Mouse (Mus musculus): Measurements from ENCODE around the gene Il1b. TPM values are rescaled to one million over a fixed set of nuclear protein-coding genes. Genes with fewer than 3 reads are reported as not detected.

The Il1b gene
- polyA plus RNA-seq, 1 experiment from 2014 or later = not detected

DNA sequence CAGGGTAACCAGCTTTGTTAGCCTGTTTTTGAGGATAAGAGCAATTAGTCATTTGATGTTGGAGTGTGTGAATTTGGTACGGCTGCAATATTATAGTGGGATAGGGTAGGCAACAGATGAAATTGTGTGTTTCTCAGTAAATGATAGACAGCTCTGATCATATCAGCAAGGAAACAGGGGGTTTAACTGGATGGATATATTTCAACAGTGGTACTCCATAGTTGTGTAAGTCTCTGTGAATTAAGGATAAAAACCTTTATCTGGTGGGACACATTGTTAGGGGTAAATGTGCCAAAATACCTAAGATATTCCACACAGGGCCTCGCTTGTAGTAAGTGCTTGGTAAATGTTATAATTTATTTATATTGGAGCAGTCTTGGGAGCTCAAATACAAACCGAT is 31.4 kb upstream of the Il1b start:
- 65% methylated on average over 3 of the region's 3 CpGs for WGBS
- no peak for ATAC-seq (ENCODE audit: low read depth)
- no peaks in the 10 kb centered on the region for H3K27me3 ChIP-seq (ENCODE audit: control insufficient read depth, insufficient read depth, low read depth, low read length)
- no peak overlapping the region for H3K27ac ChIP-seq (ENCODE audit: low read length)
- H3K9ac ChIP-seq (ENCODE audit: low read length) = no peak overlapping the region
- H3K36me3 ChIP-seq (ENCODE audit: control insufficient read depth, insufficient read depth, low read length) = no peaks in the 10 kb centered on the region
- H3K9me3 ChIP-seq (ENCODE audit: control insufficient read depth, low read length) = no peaks in the 10 kb centered on the region
- no peaks in the 10 kb centered on the region for H3K4me1 ChIP-seq (replicated peaks; ENCODE audit: control insufficient read depth, insufficient read depth, low read length)
- H3K4me3 ChIP-seq (ENCODE audit: low read length) = no peak overlapping the region
- no peak overlapping the region for H3K4me2 ChIP-seq (ENCODE audit: low read depth, low read length)

DNA sequence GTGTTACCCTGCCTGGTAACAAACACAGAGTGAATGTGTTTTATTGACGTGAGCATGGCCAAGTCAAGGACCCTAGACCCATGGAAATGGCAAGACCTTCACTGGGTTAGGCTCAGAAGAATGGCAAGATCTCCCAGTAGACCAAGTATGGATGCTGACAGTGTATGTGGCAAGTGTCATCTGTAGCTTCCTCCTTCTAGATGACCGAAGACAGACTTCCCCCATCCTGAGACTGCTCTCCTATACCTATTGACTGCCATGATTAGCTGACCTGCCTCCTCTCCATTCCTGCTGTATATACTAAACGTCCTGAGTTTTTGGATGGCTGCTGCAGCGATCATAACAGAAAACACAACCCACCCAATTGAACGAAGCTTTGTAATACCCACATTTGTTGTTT is 30.9 kb upstream of the Il1b start:
- no peaks in the 10 kb centered on the region for H3K9me3 ChIP-seq (ENCODE audit: control insufficient read depth, low read length)
- H3K27me3 ChIP-seq (ENCODE audit: control insufficient read depth, insufficient read depth, low read depth, low read length) = no peaks in the 10 kb centered on the region
- H3K4me3 ChIP-seq (ENCODE audit: low read length) = no peak overlapping the region
- no peaks in the 10 kb centered on the region for H3K36me3 ChIP-seq (ENCODE audit: control insufficient read depth, insufficient read depth, low read length)
- WGBS = 83% methylated on average over 5 of the region's 5 CpGs
- no peak overlapping the region for H3K4me2 ChIP-seq (ENCODE audit: low read depth, low read length)
- ATAC-seq (ENCODE audit: low read depth) = no peak
- H3K27ac ChIP-seq (ENCODE audit: low read length) = no peak overlapping the region
- no peaks in the 10 kb centered on the region for H3K4me1 ChIP-seq (replicated peaks; ENCODE audit: control insufficient read depth, insufficient read depth, low read length)
- no peak overlapping the region for H3K9ac ChIP-seq (ENCODE audit: low read length)

GRCm38 (mm10) chr2:129398176-129398575 is 27.2 kb upstream of the Il1b start:
- H3K27me3 ChIP-seq (ENCODE audit: control insufficient read depth, insufficient read depth, low read depth, low read length) = no peaks in the 10 kb centered on the region
- no peaks in the 10 kb centered on the region for H3K36me3 ChIP-seq (ENCODE audit: control insufficient read depth, insufficient read depth, low read length)
- H3K4me1 ChIP-seq (replicated peaks; ENCODE audit: control insufficient read depth, insufficient read depth, low read length) = no peaks in the 10 kb centered on the region
- H3K4me3 ChIP-seq (ENCODE audit: low read length) = no peak overlapping the region
- H3K9ac ChIP-seq (ENCODE audit: low read length) = no peak overlapping the region
- no peak overlapping the region for H3K27ac ChIP-seq (ENCODE audit: low read length)
- no peak for ATAC-seq (ENCODE audit: low read depth)
- H3K4me2 ChIP-seq (ENCODE audit: low read depth, low read length) = no peak overlapping the region
- H3K9me3 ChIP-seq (ENCODE audit: control insufficient read depth, low read length) = no peaks in the 10 kb centered on the region
- 75% methylated on average over 3 of the region's 3 CpGs for WGBS

- no peak overlapping the region for H3K4me2 ChIP-seq (ENCODE audit: low read depth, low read length)
- H3K9me3 ChIP-seq (ENCODE audit: control insufficient read depth, low read length) = no peaks in the 10 kb centered on the region
- no peak overlapping the region for H3K4me3 ChIP-seq (ENCODE audit: low read length)
- no peak overlapping the region for H3K27ac ChIP-seq (ENCODE audit: low read length)
- no peaks in the 10 kb centered on the region for H3K36me3 ChIP-seq (ENCODE audit: control insufficient read depth, insufficient read depth, low read length)
- 23% methylated on average over 6 of the region's 6 CpGs for WGBS
- no peak for ATAC-seq (ENCODE audit: low read depth)
- no peak overlapping the region for H3K9ac ChIP-seq (ENCODE audit: low read length)
- no peaks in the 10 kb centered on the region for H3K27me3 ChIP-seq (ENCODE audit: control insufficient read depth, insufficient read depth, low read depth, low read length)
- no peaks in the 10 kb centered on the region for H3K4me1 ChIP-seq (replicated peaks; ENCODE audit: control insufficient read depth, insufficient read depth, low read length)
Measured at GRCm38 (mm10) chr2:129393524-129393923, 22.6 kb upstream of the Il1b start.

DNA sequence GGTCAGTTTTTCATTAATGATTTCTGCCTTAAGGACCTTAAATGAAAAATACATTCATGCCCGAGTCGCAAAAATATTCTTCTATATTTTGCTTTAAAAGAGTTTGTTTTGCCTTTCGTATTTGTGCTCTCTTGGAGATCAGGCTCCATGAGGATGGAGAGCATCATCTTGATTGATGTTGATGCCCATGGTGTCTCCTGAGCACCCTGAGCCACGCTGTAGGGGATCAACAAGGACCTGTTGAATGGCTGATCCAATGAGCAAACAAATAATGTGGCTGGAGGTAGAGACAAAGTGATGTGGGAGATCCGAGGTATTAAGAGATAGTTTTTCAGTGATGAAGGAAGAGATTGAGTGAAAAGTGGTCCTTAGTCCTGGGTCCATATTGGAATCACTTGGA is 19.2 kb upstream of the Il1b start:
- Histone ChIP-seq H3K27ac (ENCODE audit: low read length) (no peak overlapping the region), H3K9me3 (ENCODE audit: control insufficient read depth, low read length) (no peaks in the 10 kb centered on the region), H3K27me3 (ENCODE audit: control insufficient read depth, insufficient read depth, low read depth, low read length) (no peaks in the 10 kb centered on the region), H3K4me1 (replicated peaks; ENCODE audit: control insufficient read depth, insufficient read depth, low read length) (no peaks in the 10 kb centered on the region), H3K4me3 (ENCODE audit: low read length) (no peak overlapping the region), H3K9ac (ENCODE audit: low read length) (no peak overlapping the region), H3K36me3 (ENCODE audit: control insufficient read depth, insufficient read depth, low read length) (no peaks in the 10 kb centered on the region), H3K4me2 (ENCODE audit: low read depth, low read length) (no peak overlapping the region)
- no peak for ATAC-seq (ENCODE audit: low read depth)
- 72% methylated on average over 5 of the region's 5 CpGs for WGBS

DNA sequence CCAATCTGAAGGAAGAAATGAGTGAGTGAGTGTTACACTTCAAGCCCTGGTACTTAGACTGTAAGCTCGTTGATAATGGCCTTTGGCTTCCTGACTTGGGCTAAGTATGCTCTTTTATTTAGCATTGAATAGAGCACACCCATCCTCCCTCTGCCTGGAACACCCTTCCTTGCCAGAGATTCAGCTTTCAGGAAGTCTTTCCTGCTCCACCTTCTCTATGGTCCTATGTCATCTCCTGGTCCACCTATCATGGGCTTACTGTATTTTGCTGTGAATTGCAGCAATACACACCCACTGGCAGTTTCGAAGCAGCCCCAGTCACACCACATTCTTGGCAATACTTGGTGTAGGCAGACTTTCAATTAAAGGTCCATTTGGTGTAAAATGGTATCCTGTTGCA is 18.4 kb upstream of the Il1b start:
- no peaks in the 10 kb centered on the region for H3K36me3 ChIP-seq (ENCODE audit: control insufficient read depth, insufficient read depth, low read length)
- no peak overlapping the region for H3K4me2 ChIP-seq (ENCODE audit: low read depth, low read length)
- H3K4me3 ChIP-seq (ENCODE audit: low read length) = no peak overlapping the region
- no peaks in the 10 kb centered on the region for H3K27me3 ChIP-seq (ENCODE audit: control insufficient read depth, insufficient read depth, low read depth, low read length)
- H3K9ac ChIP-seq (ENCODE audit: low read length) = no peak overlapping the region
- no peak for ATAC-seq (ENCODE audit: low read depth)
- 69% methylated on average over 2 of the region's 2 CpGs for WGBS
- H3K4me1 ChIP-seq (replicated peaks; ENCODE audit: control insufficient read depth, insufficient read depth, low read length) = no peaks in the 10 kb centered on the region
- H3K27ac ChIP-seq (ENCODE audit: low read length) = no peak overlapping the region
- H3K9me3 ChIP-seq (ENCODE audit: control insufficient read depth, low read length) = no peaks in the 10 kb centered on the region

- H3K27ac ChIP-seq (ENCODE audit: low read length) = no peak overlapping the region
- no peak overlapping the region for H3K9ac ChIP-seq (ENCODE audit: low read length)
- no peak overlapping the region for H3K4me3 ChIP-seq (ENCODE audit: low read length)
- H3K4me1 ChIP-seq (replicated peaks; ENCODE audit: control insufficient read depth, insufficient read depth, low read length) = no peaks in the 10 kb centered on the region
- no peaks in the 10 kb centered on the region for H3K36me3 ChIP-seq (ENCODE audit: control insufficient read depth, insufficient read depth, low read length)
- ATAC-seq (ENCODE audit: low read depth) = no peak
- no peaks in the 10 kb centered on the region for H3K27me3 ChIP-seq (ENCODE audit: control insufficient read depth, insufficient read depth, low read depth, low read length)
- no peaks in the 10 kb centered on the region for H3K9me3 ChIP-seq (ENCODE audit: control insufficient read depth, low read length)
- H3K4me2 ChIP-seq (ENCODE audit: low read depth, low read length) = no peak overlapping the region
- WGBS = 82% methylated on average over 3 of the region's 3 CpGs
Measured at GRCm38 (mm10) chr2:129385331-129385730, 14.4 kb upstream of the Il1b start.

DNA sequence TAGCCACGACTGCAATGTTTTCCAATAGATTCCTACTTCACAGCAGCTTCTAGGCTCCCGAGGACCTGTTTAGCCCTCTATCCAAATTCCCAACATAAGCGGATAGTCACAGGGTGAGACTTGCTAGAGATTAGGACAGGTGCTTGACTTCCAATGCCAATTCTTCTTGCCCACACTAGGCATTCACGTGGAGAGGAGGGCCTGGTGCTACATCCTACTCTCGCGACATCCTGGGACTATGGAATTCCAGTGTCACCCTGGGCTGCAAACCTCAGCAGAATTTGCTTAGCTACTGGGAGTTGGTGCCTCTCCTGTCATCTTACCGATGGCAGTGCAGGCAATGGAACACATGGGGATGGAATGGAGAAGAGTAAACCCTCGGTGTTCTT is 13.3 kb upstream of the Il1b start:
- no peak for ATAC-seq (ENCODE audit: low read depth)
- Histone ChIP-seq H3K36me3 (ENCODE audit: control insufficient read depth, insufficient read depth, low read length) (no peaks in the 10 kb centered on the region), H3K4me2 (ENCODE audit: low read depth, low read length) (no peak overlapping the region), H3K9me3 (ENCODE audit: control insufficient read depth, low read length) (no peaks in the 10 kb centered on the region), H3K27me3 (ENCODE audit: control insufficient read depth, insufficient read depth, low read depth, low read length) (no peaks in the 10 kb centered on the region), H3K4me1 (replicated peaks; ENCODE audit: control insufficient read depth, insufficient read depth, low read length) (no peaks in the 10 kb centered on the region), H3K4me3 (ENCODE audit: low read length) (no peak overlapping the region), H3K9ac (ENCODE audit: low read length) (no peak overlapping the region), H3K27ac (ENCODE audit: low read length) (no peak overlapping the region)
- 71% methylated on average over 8 of the region's 8 CpGs for WGBS

DNA sequence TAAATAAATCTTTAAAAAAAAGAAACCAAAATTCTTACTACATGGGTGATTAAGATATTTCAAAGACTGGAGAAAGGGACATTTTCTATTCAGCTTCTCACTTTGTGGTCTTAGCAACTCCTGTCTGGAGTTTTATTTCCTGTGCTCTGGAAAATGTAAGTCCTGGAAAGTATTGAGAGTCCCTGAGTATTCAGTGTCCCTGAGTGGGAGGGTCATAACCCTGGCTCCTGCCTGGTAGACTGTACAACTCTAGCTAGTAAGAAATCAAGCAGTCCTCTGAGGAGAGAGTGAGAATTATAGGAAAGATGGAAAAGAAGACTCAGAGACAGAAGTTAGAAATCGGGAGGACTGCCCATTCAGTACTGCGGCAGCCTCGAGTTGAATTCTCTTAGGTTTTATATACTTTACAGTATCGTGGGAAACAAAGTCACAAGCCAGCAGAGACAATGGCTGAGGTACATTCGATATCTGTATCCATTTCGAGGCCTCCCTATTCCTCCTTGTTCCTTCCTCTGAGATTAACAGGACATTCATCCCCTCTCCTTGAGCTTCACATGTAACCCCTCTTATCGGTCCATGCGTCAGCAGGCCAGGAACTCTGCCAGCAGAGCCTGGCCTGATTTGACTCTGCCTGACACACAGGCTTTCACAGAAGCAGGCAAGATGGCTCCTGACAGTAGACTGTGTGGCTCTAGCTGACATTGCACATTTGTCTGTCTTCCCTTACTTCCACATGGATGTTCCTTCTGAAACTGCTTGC is 12.8 kb upstream of the Il1b start:
- Histone ChIP-seq H3K4me2 (ENCODE audit: low read depth, low read length) (no peak overlapping the region), H3K4me1 (replicated peaks; ENCODE audit: control insufficient read depth, insufficient read depth, low read length) (no peaks in the 10 kb centered on the region), H3K27me3 (ENCODE audit: control insufficient read depth, insufficient read depth, low read depth, low read length) (no peaks in the 10 kb centered on the region), H3K9me3 (ENCODE audit: control insufficient read depth, low read length) (no peaks in the 10 kb centered on the region), H3K4me3 (ENCODE audit: low read length) (no peak overlapping the region), H3K36me3 (ENCODE audit: control insufficient read depth, insufficient read depth, low read length) (no peaks in the 10 kb centered on the region), H3K9ac (ENCODE audit: low read length) (no peak overlapping the region), H3K27ac (ENCODE audit: low read length) (no peak overlapping the region)
- ATAC-seq (ENCODE audit: low read depth) = no peak
- 81% methylated on average over 8 of the region's 8 CpGs for WGBS
